29 mouse cellular contexts compared by ENCODE assay signal in the genomic region with DNA sequence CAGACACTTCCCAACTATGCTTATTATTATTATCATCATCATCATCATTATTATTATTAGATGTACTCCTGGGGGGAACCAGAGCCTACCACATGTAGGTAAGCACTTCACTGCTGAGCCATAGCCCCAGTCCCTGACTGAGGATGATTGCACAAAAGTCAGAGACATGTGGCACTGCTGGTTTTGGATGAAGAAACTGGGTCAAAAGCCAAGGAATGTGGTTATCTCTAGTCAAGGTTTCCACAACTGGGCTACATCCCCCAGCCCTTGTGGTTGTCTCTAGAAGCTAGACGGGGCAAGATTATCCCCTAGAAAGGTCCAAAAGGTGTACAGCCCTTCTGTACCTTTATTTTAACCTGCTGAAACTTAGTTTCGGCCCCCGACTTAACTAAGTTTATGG. TPM values are rescaled to one million over a fixed set of nuclear protein-coding genes. Genes with fewer than 3 reads are reported as not detected.
DNase-seq lines count a peak whose midpoint lies in the region; ATAC-seq and TF ChIP-seq lines count a peak whose summit lies in the region.
"Had no signal": no experiment of that assay in that cellular context is flagged by ENCODE, and none has a peak within 500 bp of the region (broad histone marks: within the 10 kb centered on the region; RNA-seq: fewer than 3 reads in every experiment).

No protein-coding gene starts in this region.

- intact Hi-C loops in heart, adult 2 months (cut with DNase I), result no loop called here

- WGBS in liver, postnatal 0 days (ENCODE audit: insufficient replicate concordance), result 70% methylated on average over 3 of the region's 3 CpGs
- WGBS in liver, embryonic 12.5 days (ENCODE audit: insufficient replicate concordance), result 59% methylated on average over 3 of the region's 3 CpGs
- 79% methylated on average over 3 of the region's 3 CpGs for WGBS in heart, adult 2 months

- H3K4me2 ChIP-seq in liver, postnatal 0 days (ENCODE audit: low read depth, low read length), result no peak overlapping the region
- no peak overlapping the region for H3K4me2 ChIP-seq in liver, embryonic 12.5 days
- H3K4me2 ChIP-seq: heart, embryonic 15.5 days; hindbrain, embryonic 13.5 days; limb, embryonic 15.5 days; midbrain, embryonic 13.5 days had no signal

- no peak overlapping the region for H3K4me3 ChIP-seq in liver, postnatal 0 days (ENCODE audit: low read depth, low read length)
- no peak overlapping the region for H3K4me3 ChIP-seq in liver, embryonic 12.5 days
- H3K4me3 ChIP-seq in heart, adult 2 months, result no peak overlapping the region
- H3K4me3 ChIP-seq: heart, embryonic 15.5 days; hindbrain, embryonic 13.5 days; limb, embryonic 15.5 days; midbrain, embryonic 13.5 days had no signal

- no peaks in the 10 kb centered on the region for H3K36me3 ChIP-seq in liver, postnatal 0 days (replicated peaks; ENCODE audit: insufficient read depth, low read length)
- H3K36me3 ChIP-seq in liver, embryonic 12.5 days, result no peaks in the 10 kb centered on the region
- H3K36me3 ChIP-seq in heart, adult 2 months (ENCODE audit: control insufficient read depth, insufficient read depth, low read length), result no peaks in the 10 kb centered on the region
- H3K36me3 ChIP-seq: heart, embryonic 15.5 days; hindbrain, embryonic 13.5 days; limb, embryonic 15.5 days; midbrain, embryonic 13.5 days had no signal

- ATAC-seq in liver, postnatal 0 days, result peak; percentile 60
- ATAC-seq in liver, embryonic 12.5 days, result no peak
- peak; percentile 59 for ATAC-seq in common myeloid progenitor, adult 5-6 weeks (replicated peaks; ENCODE audit: low read depth, poor library complexity, severe bottlenecking)
- ATAC-seq: forebrain, embryonic 14.5 days; midbrain, embryonic 13.5 days had no signal

- H3K9ac ChIP-seq in liver, postnatal 0 days (replicated peaks), result no peak overlapping the region
- H3K9ac ChIP-seq in liver, embryonic 12.5 days, result no peak overlapping the region
- no peak overlapping the region for H3K9ac ChIP-seq in heart, adult 2 months (ENCODE audit: low read depth, low read length)
- H3K9ac ChIP-seq: heart, embryonic 15.5 days; hindbrain, embryonic 13.5 days; limb, embryonic 15.5 days; liver, embryonic 15.5 days; midbrain, embryonic 13.5 days had no signal

- TF ChIP-seq POLR2A in heart, adult 2 months (IDR thresholded peaks at IDR 0.05; ENCODE audit: insufficient read depth, low read depth, low read length), result no peak

- no peak for TF ChIP-seq CTCF in liver, postnatal 0 days (IDR thresholded peaks at IDR 0.05; ENCODE audit: low read depth)
- TF ChIP-seq CTCF in heart, adult 2 months (IDR thresholded peaks at IDR 0.05), result no peak

- DNase-seq in liver, postnatal 0 days, result no peak
- peak; percentile 64 for DNase-seq in 3T3-L1 (ENCODE audit: low read depth, low spot score)
- DNase-seq in 416B (ENCODE audit: low read depth), result peak; percentile 81
- no peak for DNase-seq in thymus, postnatal 36 days
- no peak for DNase-seq in heart, adult 2 months
- DNase-seq: cerebellum, adult 11-12 months; cerebellum, postnatal 10 days; heart, postnatal 36 days; kidney, adult 2 months; left cerebral cortex, postnatal 4 days; retina, postnatal 1 day had no signal

- H3K27ac ChIP-seq in liver, postnatal 0 days (ENCODE audit: low read depth), result no peak overlapping the region
- no peak overlapping the region for H3K27ac ChIP-seq in liver, embryonic 12.5 days
- no peak overlapping the region for H3K27ac ChIP-seq in heart, adult 2 months
- H3K27ac ChIP-seq: heart, embryonic 15.5 days; hindbrain, embryonic 13.5 days; kidney, postnatal 0 days; limb, embryonic 15.5 days; midbrain, embryonic 13.5 days had no signal

- TF ChIP-seq EP300 in liver, postnatal 0 days (IDR thresholded peaks at IDR 0.05; ENCODE audit: low read depth), result no peak
- TF ChIP-seq EP300 in heart, adult 2 months (IDR thresholded peaks at IDR 0.05; ENCODE audit: insufficient read depth, low read depth, low read length), result no peak

- no peaks in the 10 kb centered on the region for H3K27me3 ChIP-seq in liver, postnatal 0 days (ENCODE audit: insufficient read depth, low read length)
- H3K27me3 ChIP-seq in liver, embryonic 12.5 days (replicated peaks), result no peaks in the 10 kb centered on the region
- no peaks in the 10 kb centered on the region for H3K27me3 ChIP-seq in heart, adult 2 months (ENCODE audit: control insufficient read depth, insufficient read depth, low read length)
- H3K27me3 ChIP-seq: heart, embryonic 15.5 days; hindbrain, embryonic 13.5 days; limb, embryonic 15.5 days; midbrain, embryonic 13.5 days had no signal

- H3K4me1 ChIP-seq in liver, postnatal 0 days (ENCODE audit: insufficient read depth), result no peaks in the 10 kb centered on the region; the same call in 1 of the 2 replicates
- H3K4me1 ChIP-seq in liver, embryonic 12.5 days, result peaks cover 22% of the 10 kb centered on the region
- H3K4me1 ChIP-seq in heart, adult 2 months (ENCODE audit: control insufficient read depth, insufficient read depth, low read length), result no peaks in the 10 kb centered on the region
- H3K4me1 ChIP-seq: heart, embryonic 15.5 days; hindbrain, embryonic 13.5 days; midbrain, embryonic 13.5 days had no signal

- H3K9me3 ChIP-seq in liver, postnatal 0 days (ENCODE audit: low read length), result no peaks in the 10 kb centered on the region
- H3K9me3 ChIP-seq in liver, embryonic 12.5 days (replicated peaks), result no peaks in the 10 kb centered on the region
- H3K9me3 ChIP-seq: heart, embryonic 15.5 days; hindbrain, embryonic 13.5 days; limb, embryonic 15.5 days; liver, embryonic 15.5 days; midbrain, embryonic 13.5 days had no signal

- no peaks in the 10 kb centered on the region for H3K79me2 ChIP-seq in heart, adult 2 months (replicated peaks; ENCODE audit: control insufficient read depth, insufficient read depth, low read length)

RNA-seq across cellular contexts. Expression of gene Gm20403, which starts 6.5 kb away (rescaled TPM):
- polyA plus RNA-seq in liver, postnatal 0 days (2015; fragmentation: Nextera tagmentation; extraction: Ambion mirVana), result 0.36 and 0.54 TPM in 2 replicates
- polyA plus RNA-seq in liver, embryonic 12.5 days (2016; fragmentation: Nextera tagmentation; extraction: Ambion mirVana), result 0.49 TPM in 1 of 2 replicates, not detected in the other
- not detected in 2 replicates for total RNA-seq in common myeloid progenitor, adult 5-6 weeks (2017)
- not detected for total RNA-seq in heart, adult 2 months (2021)
- polyA plus RNA-seq in heart, adult 2 months (2012; rRNA removed), result not detected in 2 replicates
- total RNA-seq: gastrocnemius, adult 8-10 months; heart, adult 8-10 months; heart, postnatal 36 days; layer of hippocampus, postnatal 10 days; left cerebral cortex, adult 8-10 months; left cerebral cortex, postnatal 4 days had no signal
- polyA plus RNA-seq: embryonic facial prominence, embryonic 14.5 days; forebrain, embryonic 14.5 days; frontal cortex, adult 2 months; heart, embryonic 15.5 days; hindbrain, embryonic 13.5 days; kidney, adult 2 months; kidney, postnatal 0 days; limb, embryonic 15.5 days; liver, embryonic 15.5 days; midbrain, embryonic 13.5 days; neural tube, embryonic 11.5 days; thymus, postnatal 0 days; urinary bladder, adult 2 months had no signal

RNA-seq across cellular contexts. Expression of gene Baz1a, which starts 21.3 kb away (rescaled TPM):
- polyA plus RNA-seq in liver, postnatal 0 days (2015; fragmentation: Nextera tagmentation; extraction: Ambion mirVana), result 16.9 and 18.5 TPM in 2 replicates
- 47.6 and 54.4 TPM in 2 replicates for polyA plus RNA-seq in liver, embryonic 12.5 days (2016; fragmentation: Nextera tagmentation; extraction: Ambion mirVana)
- 98.0 and 152 TPM in 2 replicates for total RNA-seq in common myeloid progenitor, adult 5-6 weeks (2017)
- 1 to 10 TPM; 7.0 to 7.8 TPM for total RNA-seq in heart, adult 2 months (2021)
- 1.4 and 3.9 TPM in 2 replicates for polyA plus RNA-seq in heart, adult 2 months (2012; rRNA removed)

Comparison
In these comparisons a context has a peak if more than half of its experiments do, and no peak if none do; other contexts are left out.
1. DNase-seq: peak in 3T3-L1 (single experiment) and 416B (single experiment); none in liver, postnatal 0 days (single experiment), thymus, postnatal 36 days (0 of 2) and heart, adult 2 months (0 of 2).